Comparison of ENCODE assay signal across 8 mouse cellular contexts in the genomic region with DNA sequence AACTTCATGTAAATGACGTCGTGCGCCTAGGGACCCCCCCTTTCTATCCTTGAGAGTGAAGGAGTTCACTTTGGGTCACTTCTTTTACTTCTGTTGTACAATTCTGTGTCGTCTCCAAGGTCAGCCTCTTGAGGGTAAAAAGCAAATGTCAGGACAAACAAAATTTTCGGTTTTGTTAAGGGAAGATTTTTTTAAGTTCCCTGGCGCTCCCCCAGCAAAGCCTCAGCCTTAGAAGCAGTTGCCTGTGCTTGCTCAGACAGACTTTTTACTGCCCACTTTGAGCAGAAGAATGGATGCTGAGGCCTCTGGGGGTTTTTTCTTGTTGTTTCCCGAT. TPM values are rescaled to one million over a fixed set of nuclear protein-coding genes. Genes with fewer than 3 reads are reported as not detected.
DNase-seq lines count a peak whose midpoint lies in the region; ATAC-seq and TF ChIP-seq lines count a peak whose summit lies in the region.

No protein-coding gene starts in this region.

- peak overlapping the region; percentile 88 for H3K4me2 ChIP-seq in forebrain, embryonic 16.5 days (ENCODE audit: low read length)
- peak overlapping the region; percentile 98 for H3K4me2 ChIP-seq in liver, embryonic 11.5 days

- peak overlapping the region; percentile 90 for H3K9ac ChIP-seq in forebrain, embryonic 16.5 days (replicated peaks; ENCODE audit: low read depth, low read length)
- H3K9ac ChIP-seq in liver, embryonic 11.5 days (ENCODE audit: low read depth, low read length), result peak overlapping the region; percentile 90

- no peak for TF ChIP-seq CTCF in olfactory bulb, adult 2 months (IDR thresholded peaks at IDR 0.05; ENCODE audit: insufficient read depth, low read depth, low read length)

- H3K9me3 ChIP-seq in forebrain, embryonic 16.5 days (ENCODE audit: control insufficient read depth, low read length), result no peaks in the 10 kb centered on the region
- no peaks in the 10 kb centered on the region for H3K9me3 ChIP-seq in liver, embryonic 11.5 days (ENCODE audit: control insufficient read depth, low read length)

- WGBS in forebrain, embryonic 16.5 days, result under 1% methylated on average over 7 of the region's 7 CpGs
- WGBS in liver, embryonic 11.5 days, result 6% methylated on average over 7 of the region's 7 CpGs
- under 1% methylated on average over 7 of the region's 7 CpGs for WGBS in olfactory bulb, adult 2 months

- peak; percentile 8 for ATAC-seq in CD4-positive, CD25-positive, alpha-beta regulatory T cell, adult 4 months
- ATAC-seq in forebrain, embryonic 16.5 days, result no peak
- ATAC-seq in liver, embryonic 11.5 days (replicated peaks; ENCODE audit: low FRiP score), result no peak

- H3K4me3 ChIP-seq in forebrain, embryonic 16.5 days (replicated peaks; ENCODE audit: low read length), result peak overlapping the region; percentile 84
- peak overlapping the region; percentile 77 for H3K4me3 ChIP-seq in liver, embryonic 11.5 days (ENCODE audit: low read depth, low read length)
- peak overlapping the region; percentile 64 for H3K4me3 ChIP-seq in olfactory bulb, adult 2 months (ENCODE audit: insufficient read depth, low read depth, low read length)

- H3K27me3 ChIP-seq in forebrain, embryonic 16.5 days (replicated peaks; ENCODE audit: control insufficient read depth, insufficient read depth, low read length), result no peaks in the 10 kb centered on the region
- peaks cover 22% of the 10 kb centered on the region for H3K27me3 ChIP-seq in liver, embryonic 11.5 days (replicated peaks; ENCODE audit: control insufficient read depth, insufficient read depth, low read length)

- H3K27ac ChIP-seq in forebrain, embryonic 16.5 days (ENCODE audit: low read length), result peak overlapping the region; percentile 6; the same call in 1 of the 2 replicates
- H3K27ac ChIP-seq in liver, embryonic 11.5 days (ENCODE audit: low read depth, low read length), result no peak overlapping the region
- peak overlapping the region; percentile 14 for H3K27ac ChIP-seq in olfactory bulb, adult 2 months (ENCODE audit: insufficient read depth, low read depth, low read length)

- peak; percentile 56 for DNase-seq in 3T3-L1 (ENCODE audit: low read depth, low spot score)
- no peak for DNase-seq in liver, embryonic 11.5 days (ENCODE audit: low spot score)
- no peak for DNase-seq in left cerebral cortex, adult 9 months (ENCODE audit: low spot score in 2 of 2)
- DNase-seq in layer of hippocampus, postnatal 25 days (ENCODE audit: extremely low spot score in 1 of 2, low spot score in 1 of 2), result no peak
- DNase-seq in right cerebral cortex, postnatal 14 days, result no peak

- H3K4me1 ChIP-seq in forebrain, embryonic 16.5 days (replicated peaks; ENCODE audit: control insufficient read depth, insufficient read depth, low read length), result peaks cover 40% of the 10 kb centered on the region
- H3K4me1 ChIP-seq in liver, embryonic 11.5 days (replicated peaks; ENCODE audit: control insufficient read depth, insufficient read depth, low read length), result peaks cover 27% of the 10 kb centered on the region
- H3K4me1 ChIP-seq in olfactory bulb, adult 2 months (ENCODE audit: control insufficient read depth, insufficient read depth, low read length), result peaks cover 35% of the 10 kb centered on the region

- no peak for TF ChIP-seq POLR2A in olfactory bulb, adult 2 months (IDR thresholded peaks at IDR 0.05; ENCODE audit: insufficient read depth, low read depth, low read length)

- H3K36me3 ChIP-seq in forebrain, embryonic 16.5 days (ENCODE audit: control insufficient read depth, insufficient read depth), result no peaks in the 10 kb centered on the region
- no peaks in the 10 kb centered on the region for H3K36me3 ChIP-seq in liver, embryonic 11.5 days (ENCODE audit: control insufficient read depth, insufficient read depth, low read length)

RNA-seq across cellular contexts. Expression of gene Trak1, which starts 0.7 kb away (rescaled TPM):
- 10 to 100 TPM in 1 of 2 experiments, 1 to 10 TPM in 1; 8.9 to 10.7 TPM for polyA plus RNA-seq in CD4-positive, CD25-positive, alpha-beta regulatory T cell, adult 4 months (2017; shearing (Covaris generic))
- polyA plus RNA-seq in forebrain, embryonic 16.5 days (2015; fragmentation: Nextera tagmentation; extraction: Ambion mirVana), result 85.1 and 92.2 TPM in 2 replicates
- 11.2 and 13.1 TPM in 2 replicates for polyA plus RNA-seq in liver, embryonic 11.5 days (2014; fragmentation: Nextera tagmentation; extraction: Ambion mirVana)
- not detected in 2 replicates for polyA plus RNA-seq in olfactory bulb, adult 2 months (2012; ENCODE audit: insufficient read depth, insufficient read length, low replicate concordance, missing spikeins)
- 100 to 1,000 TPM; 223 to 246 TPM for total RNA-seq in layer of hippocampus, postnatal 25 days (2021)

RNA-seq across cellular contexts. Expression of gene Ulk4, which starts 21.0 kb away (rescaled TPM):
- polyA plus RNA-seq in CD4-positive, CD25-positive, alpha-beta regulatory T cell, adult 4 months (2017; shearing (Covaris generic)), result 1 to 10 TPM; 1.5 to 6.2 TPM
- 115 and 169 TPM in 2 replicates for polyA plus RNA-seq in forebrain, embryonic 16.5 days (2015; fragmentation: Nextera tagmentation; extraction: Ambion mirVana)
- 75.1 and 77.3 TPM in 2 replicates for polyA plus RNA-seq in liver, embryonic 11.5 days (2014; fragmentation: Nextera tagmentation; extraction: Ambion mirVana)
- polyA plus RNA-seq in olfactory bulb, adult 2 months (2012; ENCODE audit: insufficient read depth, insufficient read length, low replicate concordance, missing spikeins), result not detected in 2 replicates
- total RNA-seq in layer of hippocampus, postnatal 25 days (2021), result 1 to 10 TPM; 7.4 to 8.6 TPM

Comparison
In these comparisons a context has a peak if more than half of its experiments do, and no peak if none do; other contexts are left out.
1. RNA of gene Ulk4, which starts 21.0 kb away (polyA plus RNA-seq): 115 to 169 TPM in forebrain, embryonic 16.5 days and 75.1 to 77.3 TPM in liver, embryonic 11.5 days; 1.5 to 6.2 TPM in CD4-positive, CD25-positive, alpha-beta regulatory T cell, adult 4 months and not detected in olfactory bulb, adult 2 months; every median in the first group is over 10 times any median in the second.
2. Peak in every context shown above with its lines, with median percentiles within 50 percentile points of each other: H3K4me3 ChIP-seq.